Mouse (Mus musculus) adrenal gland (tissue): ENCODE measurements around the gene Nat8f5.
"Not testable (repeated sequence)": the region's sequence is repeated elsewhere in the genome, so short reads cannot be mapped to it uniquely, and the experiment has no call there.

ENCODE experiments used
- intact Hi-C: fragments of 180-260 bp; cut with DNase I; formaldehyde crosslinking; loops from one replicate; pipeline ENCODE4 v1.15.1; 2025
- microRNA-seq, 2 experiments: library from miRNA; unstranded; fragments of <30 nt; microRNA quantifications; one replicate each; pipeline ENCODE4; 2019

The Nat8f5 gene

DNA sequence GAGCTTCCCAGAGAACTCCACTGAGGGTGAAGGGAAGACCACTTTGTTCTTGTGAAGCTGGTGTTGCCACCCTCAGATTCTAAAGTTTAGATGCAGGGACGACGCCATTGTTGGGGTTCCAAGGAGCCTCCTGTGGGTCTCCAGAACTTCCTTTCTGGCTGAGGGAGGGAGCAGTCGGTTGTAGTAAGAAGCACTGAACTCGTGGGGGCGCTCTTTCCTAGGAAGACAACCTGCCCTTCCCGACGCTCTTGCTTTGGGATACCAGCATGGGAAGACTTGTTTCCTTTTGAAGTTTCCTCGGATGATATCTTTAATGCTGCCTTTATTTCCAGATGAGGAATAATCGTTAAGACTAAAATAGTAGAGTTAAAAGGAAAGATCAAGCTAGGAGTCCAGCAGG, 16.1 kb upstream of the Nat8f5 start:
- intact Hi-C loops, result not testable (repeated sequence)

DNA sequence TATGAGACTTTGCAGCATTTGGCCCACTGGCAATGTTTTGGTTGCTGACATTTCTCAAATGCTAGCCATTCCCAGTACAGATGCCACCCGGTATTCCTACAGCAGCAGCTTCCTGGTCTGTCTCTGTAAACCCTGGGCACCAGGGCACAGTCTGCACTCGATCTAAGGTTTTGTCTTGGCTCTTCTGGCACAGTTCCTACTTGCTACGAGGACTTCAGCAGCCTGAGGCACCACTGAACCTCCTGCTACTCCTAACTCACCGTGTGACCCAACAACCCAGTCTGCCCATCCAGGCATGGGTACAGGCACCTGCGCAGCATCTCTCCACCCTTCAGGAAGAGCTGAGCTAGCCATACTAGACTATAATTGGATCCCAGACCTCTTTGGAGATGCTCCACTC, 15.3 kb upstream of the Nat8f5 start:
- intact Hi-C loops, result not testable (repeated sequence)

DNA sequence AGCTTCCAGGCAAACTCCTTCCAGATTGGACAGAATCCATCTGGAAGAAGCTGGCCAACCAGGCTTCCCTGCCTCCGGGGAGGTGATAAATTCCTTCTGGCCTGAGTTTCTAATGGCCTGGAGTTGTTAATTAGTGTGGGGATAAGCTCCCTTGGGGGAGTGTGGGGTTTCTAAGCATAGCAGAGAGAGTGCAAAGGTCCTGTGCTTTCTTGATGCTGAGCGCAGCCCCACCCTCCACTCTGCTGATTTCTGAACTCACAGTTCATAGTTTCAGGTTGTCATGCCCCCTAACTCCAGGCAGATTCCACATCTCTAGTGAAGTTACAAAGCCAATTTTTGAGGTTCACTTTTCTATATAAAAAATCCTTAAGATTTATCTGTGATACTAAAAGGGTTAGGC, 14.3 kb upstream of the Nat8f5 start:
- intact Hi-C loops, result not testable (repeated sequence)

DNA sequence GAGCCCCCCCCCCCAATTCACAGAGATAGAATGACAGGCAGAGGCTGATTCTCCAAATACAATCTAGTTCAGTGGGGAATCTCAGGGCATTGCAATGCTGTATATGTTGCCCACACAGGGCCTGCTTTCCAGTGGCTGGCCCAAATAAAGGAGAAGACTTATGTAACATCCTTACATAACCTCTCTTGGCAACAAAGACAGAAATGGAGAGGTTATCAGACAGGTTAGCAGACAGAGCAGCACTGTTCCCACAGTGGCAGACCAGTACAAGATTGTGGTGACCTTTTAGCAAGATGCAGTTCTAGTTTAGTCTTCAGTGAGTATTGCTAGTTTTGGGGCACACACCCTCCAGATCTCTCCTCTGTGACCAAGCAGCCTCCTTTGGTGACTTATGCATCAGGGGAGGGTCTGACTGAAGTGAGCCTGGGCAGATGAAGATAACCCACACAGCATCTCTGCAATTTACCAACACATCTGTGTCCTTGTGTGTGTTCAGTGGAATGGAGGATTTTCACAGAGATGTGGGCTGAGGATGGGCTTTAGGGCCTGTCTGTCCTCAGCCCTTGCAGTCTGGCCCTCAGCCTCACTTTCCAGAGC, 13.8 kb upstream of the Nat8f5 start:
- intact Hi-C loops, result loop anchor here (5.0 kb wide), 2 partner anchors 63 to 173 kb away; no protein-coding TSS in a partner anchor

DNA sequence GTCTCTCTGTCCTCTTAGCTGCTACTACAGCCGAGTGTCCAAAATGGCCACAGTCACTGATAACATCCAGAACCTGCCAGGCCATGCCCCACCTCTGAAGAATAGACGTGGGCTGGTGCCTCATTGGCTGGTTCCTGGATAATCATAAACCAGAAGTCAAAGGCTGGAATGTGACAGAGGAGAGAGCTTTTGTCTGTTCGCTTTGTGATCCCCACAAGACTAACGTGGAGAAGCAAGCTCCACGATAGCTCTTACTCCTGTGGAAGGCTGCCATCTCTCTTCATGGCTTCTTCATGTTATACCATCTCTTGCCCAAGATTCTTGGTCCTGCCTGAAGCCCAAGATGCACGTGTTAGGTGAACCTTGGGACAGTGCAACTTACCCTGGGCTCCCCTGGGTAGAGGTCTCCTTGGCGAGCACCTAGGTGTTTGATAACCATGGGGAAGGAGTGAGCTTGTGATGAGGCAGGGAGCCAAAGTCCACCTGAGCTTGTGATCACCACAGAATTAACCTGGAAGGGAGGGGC, 11.1 kb upstream of the Nat8f5 start, which contains the start of gene Nat8:
TSS of gene Nat8 (minus strand) at position 287 of the 526 bp plus-strand sequence.
- intact Hi-C loops, result loop anchor here (5.0 kb wide), 2 partner anchors 65 to 175 kb away; no protein-coding TSS in a partner anchor

DNA sequence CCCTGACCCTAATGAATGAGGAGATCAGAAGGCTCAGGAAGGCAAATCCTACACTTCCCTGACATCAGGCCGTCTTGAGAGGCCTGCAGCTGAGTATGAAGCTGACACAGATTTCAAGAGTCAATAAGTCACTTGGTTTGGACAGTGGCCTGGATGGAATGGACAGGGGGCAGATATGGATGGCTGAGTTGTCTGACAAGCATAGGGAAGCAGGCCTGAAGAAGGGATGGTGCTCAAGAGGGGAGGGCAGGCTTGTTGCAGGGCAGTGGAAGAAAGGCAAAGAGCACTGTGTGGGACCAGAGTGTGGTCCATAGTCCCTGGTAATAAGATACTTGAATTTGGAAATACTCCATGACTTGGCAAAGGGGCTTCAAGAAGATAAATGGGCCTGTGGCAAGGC, 8.7 kb upstream of the Nat8f5 start:
- intact Hi-C loops, result no loop called here

DNA sequence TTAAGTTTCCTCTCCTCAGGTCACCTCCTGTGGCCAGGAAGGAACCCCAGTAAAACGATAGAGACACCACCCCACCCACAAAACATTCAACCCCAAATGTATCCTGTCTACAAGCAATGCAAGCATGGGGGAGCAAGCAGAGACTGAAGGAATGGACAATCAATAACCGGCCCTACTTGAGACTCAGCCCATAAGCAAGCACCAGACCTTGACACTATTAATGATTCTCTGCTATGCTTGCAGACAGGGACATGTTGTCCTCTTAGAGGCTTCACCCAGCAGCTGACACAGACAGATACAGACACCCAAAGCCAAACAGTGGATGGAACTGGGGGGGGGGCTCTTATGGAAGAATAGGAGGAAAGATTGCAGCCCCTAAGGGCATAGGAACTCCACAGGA, 5.1 kb upstream of the Nat8f5 start:
- intact Hi-C loops, result no loop called here

DNA sequence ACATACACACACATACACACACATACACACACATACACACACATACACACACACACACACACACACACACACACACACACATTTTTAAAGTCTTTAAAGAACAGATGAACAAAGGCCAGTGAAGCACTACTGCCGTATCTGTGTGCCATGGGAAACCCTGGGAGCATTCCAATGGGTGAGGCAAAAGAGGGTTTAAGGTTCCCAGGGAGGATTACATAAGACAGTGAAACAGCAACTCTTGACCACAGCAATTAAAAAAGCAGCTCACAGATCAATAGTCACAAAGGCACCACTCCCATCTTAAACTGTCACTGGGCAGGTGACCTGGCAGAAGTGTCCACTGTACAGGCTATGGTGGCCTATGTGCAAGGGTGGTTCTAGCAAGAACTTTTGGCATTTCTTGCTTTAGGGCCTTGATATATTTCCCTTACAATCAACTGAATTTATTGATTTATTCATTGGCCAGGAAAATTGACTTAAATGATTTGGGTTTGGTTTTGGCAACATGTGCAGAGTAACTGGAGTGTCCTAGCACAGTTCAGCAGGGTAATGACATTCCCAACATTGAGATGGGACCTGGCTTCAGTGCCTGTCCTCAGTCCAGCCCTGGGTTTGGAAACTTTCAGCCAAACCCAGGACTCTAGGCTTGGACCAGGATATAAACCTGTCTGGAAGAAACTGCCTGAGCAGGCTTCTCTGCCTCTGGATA, 2.8 kb upstream of the Nat8f5 start:
- intact Hi-C loops, result no loop called here

DNA sequence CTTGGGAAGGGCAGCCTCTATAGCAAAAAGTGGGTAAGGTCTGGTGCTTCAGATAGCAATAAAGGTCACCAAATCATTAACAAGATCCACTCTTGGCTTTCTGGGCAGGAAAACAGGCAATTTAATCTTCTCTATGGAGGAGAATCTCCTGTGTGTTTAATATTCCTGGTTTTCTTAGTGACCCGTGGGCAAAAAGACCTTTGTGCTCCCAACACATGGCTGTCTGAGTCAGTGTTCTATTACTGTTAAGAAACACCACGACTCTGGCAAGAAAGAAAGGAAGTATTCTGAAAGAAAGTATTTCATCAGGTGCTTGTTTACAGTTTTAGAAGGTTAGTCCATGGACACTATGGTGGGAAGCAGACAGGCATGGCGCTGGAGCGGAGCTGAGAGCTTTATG, 1.5 kb upstream of the Nat8f5 start:
- intact Hi-C loops, result no loop called here

DNA sequence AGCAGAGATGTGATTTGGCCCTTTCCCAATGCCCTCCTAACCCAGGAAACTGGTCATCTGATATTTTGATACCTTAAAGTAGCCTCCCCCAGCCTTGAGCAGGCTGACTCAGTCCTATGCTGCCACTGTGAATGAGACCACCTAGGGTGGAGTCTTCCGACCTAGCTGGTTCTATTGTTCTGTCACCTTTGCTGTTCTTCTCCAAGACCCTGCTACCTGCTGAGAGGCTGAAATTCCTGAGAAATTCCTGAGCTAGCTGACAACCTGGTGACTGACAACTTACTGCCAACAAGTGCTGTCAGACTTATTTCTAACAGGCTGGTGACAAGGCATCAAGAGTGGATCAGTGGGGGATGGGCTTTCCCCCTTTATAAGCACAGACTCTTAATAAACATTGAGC, 2.4 kb downstream of the Nat8f5 start:
- intact Hi-C loops, result no loop called here

DNA sequence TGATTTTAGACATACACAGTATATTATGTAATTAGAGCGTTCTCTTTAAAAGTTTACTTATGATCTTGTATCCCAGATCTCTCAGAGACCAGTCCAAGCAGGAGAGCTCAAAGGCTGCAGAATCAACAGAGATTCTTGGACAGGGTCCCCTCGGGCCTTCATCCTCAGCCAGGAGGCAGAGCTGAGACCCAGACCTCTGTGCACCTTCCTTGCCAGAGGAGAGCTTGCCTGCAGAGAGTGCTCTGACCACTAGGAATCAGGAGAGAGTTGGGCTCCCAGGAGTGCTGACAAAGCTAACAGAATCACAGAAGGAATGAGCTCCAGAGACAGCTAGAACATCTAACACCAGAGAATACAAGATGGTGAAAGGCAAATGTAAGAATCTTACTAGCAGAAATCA, 7.4 kb downstream of the Nat8f5 start:
- intact Hi-C loops, result no loop called here

DNA sequence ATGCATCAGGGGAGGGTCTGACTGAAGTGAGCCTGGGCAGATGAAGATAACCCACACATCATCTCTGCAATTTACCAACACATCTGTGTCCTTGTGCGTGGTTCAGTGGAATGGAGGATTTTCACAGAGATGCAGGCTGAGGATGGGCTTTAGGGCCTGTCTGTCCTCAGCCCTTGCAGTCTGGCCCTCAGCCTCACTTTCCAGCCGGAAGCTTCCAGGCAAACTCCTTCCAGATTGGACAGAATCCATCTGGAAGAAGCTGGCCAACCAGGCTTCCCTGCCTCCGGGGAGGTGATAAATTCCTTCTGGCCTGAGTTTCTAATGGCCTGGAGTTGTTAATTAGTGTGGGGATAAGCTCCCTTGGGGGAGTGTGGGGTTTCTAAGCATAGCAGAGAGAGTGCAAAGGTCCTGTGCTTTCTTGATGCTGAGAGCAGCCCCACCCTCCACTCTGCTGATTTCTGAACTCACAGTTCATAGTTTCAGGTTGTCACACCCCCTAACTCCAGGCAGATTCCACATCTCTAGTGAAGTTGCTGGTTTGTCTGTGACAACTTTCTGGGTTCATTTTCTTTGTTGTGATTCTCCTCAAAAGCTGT, 9.7 kb downstream of the Nat8f5 start:
- intact Hi-C loops, result not testable (repeated sequence)

DNA sequence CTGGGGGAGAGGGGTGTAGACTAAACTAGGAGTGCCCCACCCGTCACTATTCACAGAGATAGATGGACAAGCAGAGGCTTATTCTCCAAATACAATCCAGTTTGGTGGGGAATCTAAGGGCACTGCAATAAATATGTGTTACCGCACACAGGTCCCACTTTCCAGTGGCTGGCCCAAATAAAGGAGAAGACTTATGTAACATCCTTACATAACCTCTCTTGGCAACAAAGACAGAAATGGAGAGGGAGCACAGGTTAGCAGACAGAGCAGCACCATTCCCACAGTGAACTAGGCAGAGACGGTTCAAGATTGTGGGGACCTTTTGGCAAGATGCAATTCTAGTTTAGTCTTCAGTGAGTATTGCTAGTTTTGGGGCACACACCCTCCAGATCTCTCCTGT, 10.3 kb downstream of the Nat8f5 start:
- intact Hi-C loops, result not testable (repeated sequence)

DNA sequence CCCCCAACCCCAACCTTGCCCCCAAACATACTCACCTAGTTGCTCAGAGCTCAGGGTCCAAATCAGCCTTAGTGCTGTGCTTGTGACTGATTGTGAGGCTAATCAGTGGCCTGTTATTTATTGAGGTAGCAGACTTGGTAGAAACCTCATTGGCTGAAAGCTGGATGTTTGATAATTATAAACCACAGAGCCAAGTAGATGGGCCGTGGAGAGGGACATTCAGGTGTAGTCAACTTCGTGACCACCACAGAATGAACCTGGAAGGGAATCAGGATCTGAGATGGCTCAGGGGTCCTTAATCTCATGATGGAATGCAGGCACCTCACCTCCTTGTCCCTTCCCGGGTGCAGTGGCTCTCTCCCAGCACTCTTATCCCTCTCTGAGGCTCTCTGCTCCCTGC, 11.0 kb downstream of the Nat8f5 start:
- intact Hi-C loops, result not testable (repeated sequence)

DNA sequence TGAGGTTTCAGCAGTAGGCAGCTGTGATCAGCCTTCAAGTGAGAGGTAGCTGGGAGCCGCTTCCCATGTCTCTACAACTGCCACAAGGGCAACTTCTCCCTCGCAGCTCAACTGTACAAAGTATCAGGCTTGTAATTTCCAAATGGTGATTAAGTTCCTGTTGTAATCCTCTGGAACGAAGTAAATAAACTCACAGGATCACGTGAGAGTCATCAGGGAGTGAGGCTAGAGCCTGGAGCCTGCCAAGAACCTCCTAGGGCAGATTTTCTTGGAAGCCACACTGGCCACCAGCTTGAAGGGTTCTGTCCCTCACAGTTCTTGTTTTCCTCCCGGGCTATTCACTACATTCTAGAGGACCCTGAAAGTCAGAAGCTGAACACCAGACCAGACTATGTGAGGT, 17.6 kb downstream of the Nat8f5 start:
- intact Hi-C loops, result not testable (repeated sequence)

Small RNAs within 50 kb of the gene (microRNA-seq; reads per million reads assigned to microRNA genes)
- gene Mir6375, result 0 reads per million in 2 experiments
